Mouse (Mus musculus): Measurements from ENCODE around the gene Grb14.

Gene Grb14

GRCm38 (mm10) chr2:65024887-65025286 is at the start of gene Grb14:
TSS of gene Grb14 (minus strand) at chr2:65024987.
- no peak for DNase-seq

GRCm38 (mm10) chr2:65072205-65072604 is 47.4 kb upstream of the Grb14 start:
- no peak for DNase-seq

- no peak for DNase-seq
Observed at GRCm38 (mm10) chr2:65053764-65054163, 29.0 kb upstream of the Grb14 start.

GRCm38 (mm10) chr2:65052191-65053012 is 27.6 kb upstream of the Grb14 start:
- no peak for DNase-seq

GRCm38 (mm10) chr2:65050776-65051175 is 26.0 kb upstream of the Grb14 start:
- DNase-seq = no peak

GRCm38 (mm10) chr2:65048234-65049017 is 23.6 kb upstream of the Grb14 start:
- DNase-seq = no peak

GRCm38 (mm10) chr2:65038164-65038563 is 13.4 kb upstream of the Grb14 start:
- no peak for DNase-seq

GRCm38 (mm10) chr2:65037546-65037945 is 12.8 kb upstream of the Grb14 start:
- no peak for DNase-seq

- peak; percentile 16 for DNase-seq
Observed at GRCm38 (mm10) chr2:65022363-65023240, 2.2 kb downstream of the Grb14 start.

- no peak for DNase-seq
Observed at GRCm38 (mm10) chr2:65021691-65022362, 3.0 kb downstream of the Grb14 start.

GRCm38 (mm10) chr2:65017375-65017774 is 7.4 kb downstream of the Grb14 start:
- DNase-seq = no peak

- DNase-seq = no peak
Observed at GRCm38 (mm10) chr2:65014552-65014951, 10.2 kb downstream of the Grb14 start.

GRCm38 (mm10) chr2:65010105-65010504 is 14.7 kb downstream of the Grb14 start:
- DNase-seq = no peak

GRCm38 (mm10) chr2:65007396-65007795 is 17.4 kb downstream of the Grb14 start:
- no peak for DNase-seq

GRCm38 (mm10) chr2:65005044-65005443 is 19.7 kb downstream of the Grb14 start:
- no peak for DNase-seq

GRCm38 (mm10) chr2:65003433-65003832 is 21.4 kb downstream of the Grb14 start:
- no peak for DNase-seq

- DNase-seq = no peak
Observed at GRCm38 (mm10) chr2:65002631-65003030, 22.2 kb downstream of the Grb14 start.

GRCm38 (mm10) chr2:64995048-64995447 is 29.7 kb downstream of the Grb14 start:
- no peak for DNase-seq

GRCm38 (mm10) chr2:64989426-64990187 is 35.2 kb downstream of the Grb14 start:
- DNase-seq = no peak

GRCm38 (mm10) chr2:64987782-64988181 is 37.0 kb downstream of the Grb14 start:
- no peak for DNase-seq

GRCm38 (mm10) chr2:64975546-64975945 is 49.2 kb downstream of the Grb14 start:
- no peak for DNase-seq

- no peak for DNase-seq
Observed at GRCm38 (mm10) chr2:64974549-64974948, 50.2 kb downstream of the Grb14 start.
